Mouse (Mus musculus) cerebellum, postnatal 25 days (tissue): ENCODE data around the gene Slc38a9.

Experiments used
- DNase-seq, 2 experiments: peaks; one replicate each; pipeline ENCODE4 v3.0.0; 2021; ENCODE audit warnings: mixed read lengths in 2 of 2

The Slc38a9 gene

DNA sequence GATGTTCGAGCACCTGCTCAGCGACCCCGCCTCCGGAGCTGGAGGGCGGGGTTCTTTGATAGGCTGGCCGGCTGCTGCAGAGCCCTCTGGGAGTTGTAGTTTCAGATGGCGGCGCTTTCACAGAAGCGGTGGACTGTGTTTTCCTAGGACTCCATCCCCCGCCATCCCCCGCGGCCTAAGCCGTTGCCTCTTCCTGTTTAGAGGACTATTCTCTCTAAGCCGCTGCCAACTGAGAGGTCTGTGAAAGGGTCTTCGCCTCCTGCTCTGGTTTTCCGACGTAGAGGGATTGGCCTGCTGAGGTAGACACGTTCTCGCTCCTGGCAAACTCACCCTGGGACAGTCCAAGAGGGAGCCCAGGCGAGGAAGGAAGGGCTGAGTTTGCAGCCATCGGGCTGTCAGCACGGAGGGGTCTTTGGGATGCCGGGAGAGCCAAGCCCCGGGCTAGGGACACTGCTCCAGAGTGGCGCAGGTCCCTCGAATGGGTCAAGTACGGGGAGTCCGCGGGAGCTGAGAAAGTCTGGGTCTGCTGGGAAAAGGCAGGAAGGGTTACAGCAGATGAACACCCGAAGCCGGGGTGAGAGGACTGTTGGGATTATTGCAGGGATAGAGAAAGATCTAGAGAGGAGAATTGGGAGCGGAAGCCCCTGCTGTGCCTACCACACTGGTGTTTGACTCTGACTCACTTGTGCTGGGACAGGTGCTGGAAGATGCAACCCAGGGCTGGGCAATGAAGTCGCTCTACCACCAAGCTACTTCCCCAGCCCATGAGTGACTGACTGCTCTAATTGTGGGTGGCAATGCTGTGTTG lies at the start of gene Slc38a9:
Slc38a9 (plus strand) TSS at position 178 of the 808 bp plus-strand sequence.
- peak; percentile 92 to 95 for DNase-seq

DNA sequence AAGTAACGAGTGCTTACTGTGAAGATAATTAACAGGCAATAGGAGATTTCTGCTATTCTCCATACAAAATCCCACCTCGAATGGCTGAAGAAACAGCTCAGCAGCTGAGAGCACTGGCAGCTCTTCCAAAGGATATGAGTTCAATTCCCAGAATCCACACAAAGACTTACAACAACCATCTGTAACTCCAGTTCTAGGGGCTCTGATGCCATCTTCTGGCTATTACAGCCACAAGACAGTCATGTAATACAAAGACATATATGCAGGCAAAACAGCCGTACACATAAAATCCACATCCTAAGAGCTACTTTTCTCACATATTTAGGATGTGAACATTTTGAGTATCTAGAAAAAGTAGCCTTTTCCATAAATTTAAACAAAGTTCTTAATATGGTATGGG lies 39.0 kb upstream of the Slc38a9 start:
- no peak for DNase-seq

DNA sequence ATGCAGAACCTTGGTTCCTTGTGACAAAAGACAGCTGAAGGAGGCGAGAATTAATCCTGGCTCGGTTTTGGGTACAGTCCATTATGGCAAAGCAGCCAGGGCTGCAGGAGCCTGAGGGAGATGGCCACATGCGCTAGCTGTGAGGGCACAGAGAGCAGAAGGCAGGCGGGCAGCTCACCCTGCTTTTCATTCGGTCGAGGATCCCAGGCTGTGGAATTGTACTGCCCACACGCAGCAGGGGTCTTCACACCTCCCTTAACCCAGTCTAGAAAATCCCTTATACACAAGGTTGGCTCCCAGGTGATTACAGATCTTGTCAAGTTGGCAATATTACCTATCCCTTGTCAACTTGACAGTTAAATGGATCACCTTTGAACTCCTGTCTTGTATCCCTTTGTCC lies 36.9 kb upstream of the Slc38a9 start:
- DNase-seq, result peak; percentile 16 to 50

DNA sequence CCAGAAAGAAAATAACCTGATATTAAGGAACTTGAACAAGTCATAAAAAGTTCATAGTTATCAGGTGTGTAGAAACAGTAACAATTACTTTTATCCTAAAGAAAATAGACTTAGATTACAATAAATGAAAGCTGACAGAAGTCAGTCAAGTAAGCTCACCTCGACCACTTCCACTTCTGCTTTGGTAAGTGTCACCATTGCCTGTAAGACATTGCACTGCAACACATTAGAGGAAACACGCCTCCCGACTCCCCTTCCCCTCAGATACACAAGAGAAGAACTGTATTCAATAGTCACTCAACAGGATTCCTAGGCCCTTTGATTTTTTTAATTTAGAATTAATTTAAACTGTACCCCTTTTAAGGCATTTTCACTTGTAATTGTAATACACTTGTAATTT lies 35.9 kb upstream of the Slc38a9 start:
- no peak for DNase-seq

DNA sequence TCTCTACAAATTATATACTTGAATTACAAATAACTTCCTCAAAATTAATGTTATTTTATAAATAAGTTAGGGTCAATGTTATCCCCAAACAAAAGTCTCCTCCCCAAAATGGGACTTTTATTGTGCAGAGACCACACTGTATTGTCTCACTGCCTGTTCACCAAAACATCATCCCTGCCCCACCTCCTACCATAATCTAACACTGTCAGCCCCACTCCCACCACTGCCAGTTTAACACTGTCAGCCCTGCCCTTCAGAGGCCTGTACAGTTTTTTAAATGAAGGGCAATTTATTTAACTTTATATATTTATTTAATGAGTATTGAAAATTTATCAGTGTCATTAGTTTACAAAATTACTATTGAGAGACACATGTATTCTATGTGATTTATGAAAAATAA lies 35.0 kb upstream of the Slc38a9 start:
- no peak for DNase-seq

DNA sequence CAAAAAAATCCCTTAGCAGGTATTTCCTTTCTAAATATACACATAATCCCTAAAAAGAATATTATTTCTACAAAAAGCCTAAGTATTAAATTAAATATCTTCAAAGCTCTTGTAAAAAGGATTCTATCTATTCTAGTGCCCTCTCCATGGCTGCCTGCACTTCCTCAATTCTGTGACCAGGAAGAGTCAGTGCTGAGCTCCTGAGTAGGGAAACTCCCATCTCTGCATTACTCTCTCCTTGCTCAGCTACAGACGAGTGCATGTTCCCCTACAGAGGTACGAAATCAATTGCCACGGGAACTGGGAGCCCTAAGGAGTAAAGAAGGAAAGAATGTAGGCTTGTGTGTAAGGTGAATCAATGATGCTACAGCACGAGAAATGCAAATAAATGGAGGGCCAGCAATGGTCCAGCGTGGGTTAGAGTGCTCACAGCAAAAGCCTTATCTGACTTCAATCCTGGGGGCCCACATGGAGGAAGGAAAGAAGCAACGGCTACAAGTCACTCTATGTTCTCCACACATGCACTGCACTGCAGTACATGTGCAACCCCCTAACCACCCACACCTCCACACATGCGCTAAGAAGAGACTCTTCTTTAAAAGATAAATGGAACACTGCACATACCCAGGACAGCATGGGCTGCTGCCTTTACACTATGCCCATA lies 25.2 kb upstream of the Slc38a9 start:
- no peak for DNase-seq

DNA sequence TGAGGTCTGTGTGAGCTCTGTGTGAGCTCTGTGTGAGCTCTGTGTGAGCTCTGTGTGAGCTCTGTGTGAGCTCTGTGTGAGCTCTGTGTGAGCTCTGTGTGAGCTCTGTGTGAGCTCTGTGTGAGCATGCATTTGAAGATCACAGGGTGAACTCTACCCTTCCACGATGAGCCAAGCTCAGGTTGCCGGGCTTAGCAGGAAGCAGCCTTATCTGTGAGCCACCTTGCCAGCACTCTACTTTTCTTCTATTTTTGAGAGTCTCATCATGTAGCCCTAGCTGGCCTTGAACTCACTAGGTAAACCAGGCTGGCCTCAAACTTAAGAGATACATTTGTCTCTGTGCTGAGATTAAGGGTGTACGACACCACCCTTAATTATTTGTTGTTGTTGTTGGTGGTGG lies 24.1 kb upstream of the Slc38a9 start:
- DNase-seq, result no peak

DNA sequence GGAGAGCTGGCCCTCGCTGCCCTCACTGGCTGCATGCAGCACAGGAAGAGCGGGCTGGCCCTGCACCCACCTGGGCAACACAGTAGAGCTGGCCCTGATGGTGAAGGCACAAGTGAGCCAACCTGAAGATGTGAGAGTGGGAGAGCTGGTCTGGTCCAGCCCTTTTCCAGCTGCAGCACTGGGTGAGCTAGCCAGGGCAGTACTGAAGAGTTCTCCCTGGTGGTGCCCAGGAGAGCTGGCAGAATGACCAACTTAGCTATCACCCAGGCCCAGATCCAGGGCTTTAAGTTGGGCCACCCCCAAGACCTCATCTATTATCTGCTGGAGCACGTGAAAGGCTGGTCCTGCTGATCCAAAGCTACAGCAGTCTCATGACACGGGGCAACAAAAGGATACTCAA lies 21.4 kb upstream of the Slc38a9 start:
- DNase-seq, result no peak

DNA sequence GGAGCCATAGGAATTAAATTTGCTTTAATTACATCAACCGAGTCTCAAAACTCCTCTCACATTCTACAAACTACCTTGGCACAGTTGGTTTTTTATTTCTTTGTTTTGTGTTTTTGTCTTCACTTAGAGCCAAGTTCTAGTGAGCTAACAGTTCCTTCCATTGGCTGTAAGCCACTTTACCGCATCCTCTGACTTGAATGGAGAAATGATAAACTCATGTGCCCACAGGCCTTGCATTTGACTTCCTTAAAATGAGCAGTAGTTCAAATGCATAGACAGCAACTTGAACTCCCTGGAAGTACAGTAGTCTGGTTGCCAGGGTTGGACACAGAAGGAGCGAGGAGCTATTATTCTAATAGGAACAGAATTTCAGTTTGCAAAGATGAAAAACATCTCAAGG lies 17.7 kb upstream of the Slc38a9 start:
- no peak for DNase-seq

DNA sequence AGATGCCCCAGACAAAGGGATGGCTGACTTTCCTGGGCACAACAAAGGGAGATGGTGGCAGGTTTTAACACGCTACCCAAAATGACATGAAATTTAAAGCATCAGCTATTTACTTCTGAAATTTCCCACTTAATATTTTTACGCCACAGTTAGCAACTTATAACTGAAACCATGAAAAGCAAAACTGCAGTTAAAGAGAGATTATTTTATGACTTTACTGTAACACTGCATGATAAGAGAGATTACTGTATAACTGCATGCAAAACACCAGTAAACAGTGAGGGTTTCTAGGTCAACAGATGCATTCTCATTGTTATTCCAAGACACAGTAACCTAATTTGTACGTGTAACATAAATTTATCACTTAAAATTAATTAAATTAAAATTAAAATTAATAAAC lies 15.6 kb upstream of the Slc38a9 start:
- DNase-seq, result no peak

DNA sequence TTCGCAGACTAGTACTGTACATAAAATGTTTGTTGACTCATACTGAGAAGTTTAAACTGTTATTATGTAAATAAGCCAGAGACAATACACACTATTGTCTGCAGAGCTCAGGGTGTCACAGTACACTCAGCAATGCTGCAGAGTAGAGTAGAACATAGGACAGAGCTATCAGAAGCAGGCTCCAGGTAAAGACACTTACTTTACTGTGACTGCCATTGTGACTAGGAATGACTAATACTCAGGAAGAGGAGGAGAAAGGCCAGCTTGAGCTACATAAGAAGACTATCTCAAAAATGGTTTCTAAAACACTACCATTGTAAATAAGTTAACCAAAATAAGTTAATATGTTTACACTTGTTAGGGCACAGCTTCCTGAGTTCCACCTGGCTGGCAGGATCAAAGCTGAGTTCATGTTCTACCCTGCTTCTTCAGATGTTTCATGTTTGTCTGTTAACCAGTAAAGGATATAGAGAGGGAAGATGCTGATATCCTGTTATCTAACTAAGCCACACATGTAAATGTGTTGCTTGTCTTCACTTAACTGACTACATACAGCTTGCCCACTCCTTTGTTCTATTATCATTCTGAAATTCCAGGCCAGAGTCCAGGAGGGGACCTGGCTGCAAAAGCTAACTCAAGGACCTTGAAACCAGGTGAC lies 14.9 kb upstream of the Slc38a9 start:
- DNase-seq, result no peak

DNA sequence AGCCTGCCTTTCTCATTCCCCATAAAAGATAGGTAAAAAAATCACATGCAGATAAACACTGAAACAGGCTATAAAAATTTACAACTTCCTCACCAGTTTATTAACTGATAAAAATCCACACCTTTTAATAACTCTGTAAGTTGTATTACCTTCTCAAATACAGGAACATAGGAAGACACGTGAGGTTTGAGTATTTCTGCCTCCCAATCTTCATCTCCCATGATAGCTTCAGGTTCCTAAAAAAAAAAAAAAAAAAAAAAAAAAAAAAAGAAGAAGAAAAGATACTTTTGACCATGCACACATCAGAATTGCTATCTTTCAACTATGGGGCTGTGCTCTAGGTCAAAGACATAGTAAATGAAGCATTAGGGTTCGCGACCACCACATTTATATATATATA lies 9.4 kb upstream of the Slc38a9 start:
- no peak for DNase-seq

DNA sequence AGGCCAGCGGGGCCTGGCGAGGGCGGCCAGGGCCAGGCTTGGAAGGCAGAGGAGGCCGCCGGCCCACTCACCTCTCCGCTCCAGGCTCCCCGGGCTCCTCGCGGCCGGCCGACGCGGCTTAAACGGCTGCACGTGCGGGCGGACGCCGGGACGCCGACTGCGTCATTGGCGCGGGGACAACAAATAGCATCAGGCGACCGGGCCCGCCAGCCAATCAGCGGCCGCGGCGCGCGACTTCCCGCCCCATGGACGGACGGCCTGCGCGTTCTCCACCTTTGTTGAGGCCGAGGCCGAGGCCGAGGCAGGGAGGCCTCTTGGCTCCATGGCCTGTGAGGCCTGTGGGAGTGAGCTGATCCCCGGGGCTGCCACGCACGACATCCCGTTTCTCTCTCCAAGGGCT lies 8.3 kb upstream of the Slc38a9 start, which contains the start of gene Ddx4:
Ddx4 (minus strand) TSS at position 271 of the 400 bp plus-strand sequence.
- no peak for DNase-seq

DNA sequence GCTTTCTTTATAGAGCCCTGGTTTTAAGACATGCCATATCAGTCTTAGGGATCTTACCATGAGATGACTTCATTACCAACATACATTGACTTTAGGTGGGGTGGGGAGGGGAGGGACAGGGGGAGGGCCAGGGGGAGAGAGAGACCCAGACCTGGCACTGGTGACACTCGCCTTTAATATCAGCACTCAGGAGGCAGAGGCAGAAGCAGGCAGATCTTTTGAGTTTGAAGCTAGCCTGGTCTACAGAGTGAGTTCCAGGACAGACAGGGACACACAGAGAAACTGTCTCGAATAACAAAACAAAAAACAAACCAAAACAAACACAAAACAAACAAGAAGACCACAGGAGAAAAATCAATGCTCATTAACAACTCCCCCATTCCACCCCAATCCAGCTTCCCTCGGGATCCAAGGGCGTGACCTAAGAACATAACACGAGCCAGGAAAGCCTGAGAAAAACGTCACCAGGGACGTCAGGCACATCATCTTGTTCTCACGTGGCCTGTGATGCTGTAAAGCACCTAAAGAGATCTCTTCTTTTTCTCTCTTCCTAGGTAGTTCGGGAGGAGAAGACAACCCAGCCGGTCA lies 471 bp upstream of the Slc38a9 start:
- no peak for DNase-seq

DNA sequence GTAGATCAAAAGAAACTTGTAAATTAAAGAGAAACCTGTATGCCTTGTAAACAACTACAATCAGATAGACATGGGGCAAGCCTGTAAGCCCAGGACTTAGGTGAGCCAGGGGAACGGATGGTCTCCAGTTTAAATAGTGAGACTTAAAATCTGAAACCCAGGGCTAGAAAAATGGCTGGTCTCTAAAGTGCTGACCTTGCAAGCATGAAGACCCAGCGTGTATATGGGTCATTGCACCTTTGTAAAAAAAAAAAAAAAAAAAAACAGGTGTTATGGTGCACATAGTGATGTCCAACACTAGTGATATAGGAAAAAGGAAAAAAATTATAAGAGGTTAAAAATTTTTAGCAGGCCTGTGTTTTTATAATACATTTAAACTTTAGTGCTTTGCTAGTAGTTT lies 1.1 kb downstream of the Slc38a9 start:
- DNase-seq, result no peak

DNA sequence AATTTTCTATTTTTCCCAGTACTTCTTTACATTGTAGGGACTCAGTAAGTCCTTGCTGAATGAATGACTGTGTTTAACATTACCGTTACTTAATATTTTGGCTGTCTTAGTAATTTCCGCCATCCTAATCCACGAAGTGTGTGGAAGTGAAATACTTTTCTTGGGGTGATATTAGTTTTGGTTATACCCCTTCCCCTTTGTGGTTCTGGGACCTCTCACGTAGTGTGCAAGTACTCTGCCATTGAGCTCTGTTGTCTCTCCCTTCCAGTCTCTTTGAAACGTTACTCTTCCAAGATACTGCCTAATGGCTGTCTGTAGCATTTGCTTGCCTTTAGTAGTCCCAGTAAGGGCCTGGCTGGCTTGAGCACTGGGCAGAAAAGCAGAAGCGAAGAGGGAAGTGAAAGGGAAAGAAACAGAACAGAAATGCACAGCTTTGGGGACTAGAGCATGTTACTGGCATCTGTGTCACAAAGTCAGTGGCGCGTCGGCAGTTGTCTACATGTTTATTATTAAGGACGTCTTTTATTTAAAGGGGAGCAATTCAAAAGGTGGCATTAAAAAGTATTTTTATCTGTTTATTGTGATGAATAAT lies 6.0 kb downstream of the Slc38a9 start:
- DNase-seq, result no peak

DNA sequence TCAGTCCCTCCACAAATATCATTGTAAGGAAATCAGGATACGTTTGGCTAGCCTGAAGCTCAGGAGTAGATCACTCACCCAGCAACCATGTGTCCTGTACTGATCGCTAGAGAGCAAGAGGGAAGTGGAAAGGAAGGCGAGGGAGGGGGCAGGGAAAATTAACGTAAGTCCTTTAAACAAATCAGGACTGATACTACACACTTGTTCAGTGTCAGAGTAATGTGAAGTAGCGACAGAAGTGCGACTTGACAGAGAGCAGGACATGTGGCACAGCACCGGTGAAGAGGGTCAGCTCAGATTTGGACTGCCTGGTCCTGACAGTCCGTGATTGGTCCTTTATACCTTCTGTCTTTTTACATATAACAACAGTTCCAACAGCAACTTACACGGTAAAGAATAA lies 6.7 kb downstream of the Slc38a9 start:
- no peak for DNase-seq

DNA sequence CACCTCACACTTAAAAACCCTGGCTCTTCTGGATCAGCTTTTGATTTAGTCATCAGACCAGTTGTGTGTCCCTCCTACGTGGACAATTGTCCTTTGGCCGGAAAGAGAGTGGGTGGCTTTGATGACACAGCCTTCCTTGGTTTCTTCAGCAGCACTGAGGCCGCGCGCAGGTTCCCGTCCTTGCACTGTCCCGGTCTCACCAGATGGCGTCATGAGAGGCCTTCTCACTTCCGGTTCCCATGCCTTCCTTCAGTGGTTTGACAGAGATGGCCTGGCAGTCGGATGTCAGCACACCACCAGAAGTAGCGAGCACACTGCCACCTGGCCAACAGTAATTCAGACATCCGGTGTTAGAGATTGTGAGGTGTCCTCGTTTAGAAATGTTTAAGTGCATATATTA lies 11.2 kb downstream of the Slc38a9 start:
- DNase-seq, result peak in 1 of 2 experiments; percentile 17

DNA sequence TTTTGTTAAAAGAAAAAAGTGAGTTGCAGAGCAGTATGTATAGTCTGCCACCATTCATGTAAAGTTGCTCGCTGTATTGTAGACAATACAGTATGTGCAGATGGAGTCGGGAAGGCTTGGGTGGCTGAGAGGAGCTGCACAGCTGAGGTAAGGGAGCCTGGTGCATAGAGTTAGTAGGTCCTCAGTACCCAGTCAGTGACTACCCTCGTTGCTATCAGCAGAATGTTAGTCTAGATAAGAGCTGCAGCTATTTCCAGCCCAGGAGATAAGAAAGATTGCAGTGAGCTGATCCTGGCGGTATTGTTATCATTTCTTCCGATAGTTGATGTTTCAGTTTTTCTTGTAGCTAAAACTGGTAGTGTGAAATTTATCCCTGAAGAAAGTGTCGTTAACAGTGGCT lies 12.2 kb downstream of the Slc38a9 start:
- no peak for DNase-seq

DNA sequence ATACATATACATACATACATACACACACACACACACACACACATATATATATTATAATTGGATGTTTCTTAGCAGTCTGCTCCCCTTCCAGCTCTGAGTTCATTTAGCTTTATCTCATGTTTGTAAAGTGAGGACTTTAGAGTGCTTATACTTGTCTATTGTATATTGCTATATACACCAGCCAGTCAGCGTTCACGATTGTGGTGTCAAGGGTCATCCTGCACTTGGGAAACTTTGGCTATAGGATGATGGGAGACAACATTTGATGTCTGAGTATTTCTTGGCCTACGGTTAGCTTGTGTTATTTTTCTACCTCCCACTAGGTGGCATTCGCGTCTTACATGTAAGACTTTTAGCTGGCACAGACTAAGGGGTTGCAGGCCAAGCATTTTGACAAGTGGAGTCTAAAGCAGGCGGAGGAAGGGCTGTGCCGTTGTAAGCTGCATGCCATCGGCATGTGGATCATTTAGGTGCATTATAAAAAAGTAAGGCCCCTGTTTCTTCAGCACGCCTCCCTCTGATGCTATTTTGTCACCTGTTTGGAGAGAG lies 13.4 kb downstream of the Slc38a9 start:
- DNase-seq, result peak; percentile 45 to 72

DNA sequence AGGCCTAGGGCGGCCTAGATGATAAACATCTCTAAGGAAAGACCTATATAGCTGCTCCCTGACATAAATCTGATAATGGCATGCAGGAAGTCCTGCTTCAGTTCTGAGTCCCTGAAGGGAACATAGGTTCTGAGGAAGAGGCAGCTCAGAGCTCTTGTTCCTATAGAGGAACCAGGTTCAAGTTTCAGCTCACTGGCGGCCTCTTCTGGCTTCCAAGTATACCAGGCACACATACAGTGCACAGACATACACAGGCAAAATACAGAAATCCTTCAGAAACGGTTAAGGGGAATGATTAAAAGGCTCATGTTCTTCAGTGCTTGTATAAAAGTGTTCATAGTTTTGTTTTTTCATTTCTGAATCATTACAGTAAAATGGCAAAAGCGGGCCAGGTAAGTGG lies 17.6 kb downstream of the Slc38a9 start:
- DNase-seq, result no peak

DNA sequence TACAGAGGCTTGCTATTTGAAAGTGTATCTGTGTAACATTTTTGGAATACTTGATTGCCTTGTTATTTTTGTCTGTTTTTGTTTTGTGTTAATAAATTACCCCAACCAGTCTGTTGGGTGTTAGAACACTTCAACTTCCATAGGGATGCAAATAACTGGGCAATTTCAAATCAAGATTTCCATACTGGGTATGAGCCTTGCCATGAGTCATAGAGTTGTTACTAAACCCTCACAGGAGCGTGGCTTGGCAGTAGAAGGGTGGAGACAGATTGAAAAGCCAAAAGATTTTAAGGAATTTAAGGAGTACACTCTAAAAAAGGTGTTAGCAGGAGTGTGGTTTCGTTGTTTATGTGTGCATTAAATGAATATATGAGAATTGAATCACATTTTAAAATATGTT lies 22.8 kb downstream of the Slc38a9 start:
- no peak for DNase-seq

DNA sequence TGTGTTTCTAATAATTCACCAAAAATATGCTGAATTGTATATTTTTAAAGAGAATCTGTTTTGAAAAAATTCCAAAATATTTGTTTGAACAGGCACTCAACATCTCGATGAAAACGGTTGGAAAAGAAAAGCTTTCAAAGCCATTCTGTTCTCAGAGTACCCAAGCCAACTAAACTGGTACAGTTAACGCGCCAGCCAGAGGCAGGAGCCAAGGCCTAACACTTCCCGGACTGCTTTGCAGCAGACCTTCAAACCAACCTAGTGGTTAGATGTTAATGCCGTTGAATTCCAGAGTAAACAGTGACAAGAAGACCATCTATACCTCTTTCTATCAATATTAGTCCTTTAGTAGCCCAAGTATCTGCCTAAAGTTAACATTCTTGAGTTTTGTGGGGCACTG lies 23.4 kb downstream of the Slc38a9 start:
- DNase-seq, result no peak
